Mouse (Mus musculus) thymus, postnatal 0 days (tissue): ENCODE measurements around the gene Carmil1. TPM values are rescaled to one million over a fixed set of nuclear protein-coding genes. Genes with fewer than 3 reads are reported as not detected.

Experiments used
- DNase-seq: peaks from one replicate; pipeline ENCODE4 v3.0.0-alpha.2; 2015; ENCODE audit warnings: low spot score
- polyA plus RNA-seq: library from polyadenylated mRNA; unstranded; fragments of >200 nt; fragmentation: Nextera tagmentation; extraction: Ambion mirVana; gene quantifications from 2 replicates; pipeline ENCODE4 v1.2.1, GENCODE M21; 2015

Gene Carmil1
- polyA plus RNA-seq, 1 experiment from 2014 or later, result 7.7 TPM

DNA sequence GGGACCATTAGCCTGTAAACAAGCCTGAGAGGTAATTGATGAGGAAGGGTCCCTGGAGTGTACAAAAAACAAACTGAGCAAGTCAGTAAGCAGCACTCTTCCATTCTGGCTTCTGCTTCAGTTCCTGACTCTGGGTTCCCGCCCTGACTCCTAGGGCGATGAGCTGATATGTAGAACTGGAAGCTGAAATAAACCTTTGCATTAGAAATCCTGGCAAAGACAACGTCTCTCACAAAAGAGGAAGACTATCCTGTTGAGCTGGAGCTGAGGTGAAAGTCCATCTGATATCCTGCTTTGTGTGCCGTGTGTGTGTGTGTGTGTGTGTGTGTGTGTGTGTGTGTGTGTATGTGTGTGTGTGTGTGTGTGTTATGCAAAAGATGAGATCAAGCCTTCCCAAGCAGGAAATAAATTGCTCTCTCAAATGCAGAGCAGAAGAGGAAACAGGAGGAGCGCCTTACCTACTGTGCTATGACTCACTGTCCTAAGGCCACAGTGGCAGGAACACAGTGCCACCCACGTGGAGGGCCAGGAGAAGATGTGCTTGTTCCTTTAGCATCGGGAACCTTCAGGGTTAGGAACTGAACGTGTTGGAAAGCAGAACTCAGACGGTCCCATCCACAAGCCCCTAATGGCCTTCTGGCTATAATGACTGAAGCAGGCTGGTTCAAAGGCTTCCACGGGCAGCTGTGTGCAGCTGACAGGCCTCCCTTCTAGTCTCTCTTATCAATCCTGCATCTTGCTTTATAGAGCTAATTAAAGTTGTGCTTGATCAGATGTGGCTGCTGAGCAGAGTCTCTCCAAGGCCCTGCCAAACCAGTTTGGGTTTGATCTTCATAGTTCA, 19.6 kb downstream of the Carmil1 start:
- DNase-seq, result no peak

DNA sequence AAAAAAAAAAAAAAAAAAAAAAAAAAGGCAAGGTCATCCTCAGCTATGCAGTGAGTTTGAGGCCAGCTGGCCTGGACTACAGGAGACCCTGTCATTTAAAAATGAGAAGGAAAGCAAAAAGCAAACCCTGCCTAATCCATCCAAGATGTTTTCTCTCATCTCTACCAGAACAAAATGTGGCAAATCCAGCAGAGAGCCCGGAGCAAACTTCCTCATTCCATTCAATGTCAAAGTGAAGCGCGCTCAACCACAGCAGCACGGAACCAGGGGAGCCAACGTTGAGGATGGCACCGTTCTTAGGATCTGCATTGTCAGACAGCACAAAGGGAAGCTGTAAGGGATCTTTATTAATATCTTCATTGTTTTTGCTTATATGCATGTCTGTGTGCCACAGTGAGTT, 22.8 kb downstream of the Carmil1 start:
- DNase-seq, result no peak

DNA sequence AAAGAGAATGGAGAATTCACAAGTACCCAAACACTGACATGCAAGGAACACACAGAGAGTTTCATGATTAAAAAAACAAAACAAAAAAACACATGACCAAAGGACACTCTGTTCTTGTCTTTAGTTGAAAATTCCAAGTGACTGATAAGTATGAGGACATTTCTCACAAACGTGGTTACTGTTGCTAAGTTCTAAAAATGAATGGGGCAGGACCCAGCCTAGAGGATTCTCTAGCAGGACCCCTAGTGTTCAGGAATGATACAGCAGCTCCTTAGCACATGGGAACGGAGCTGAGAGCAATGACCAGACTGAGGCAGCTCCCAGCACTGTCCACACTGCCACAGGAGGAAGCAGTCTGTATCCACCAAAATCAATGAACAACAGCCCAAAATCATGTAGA, 26.6 kb downstream of the Carmil1 start:
- DNase-seq, result peak; percentile 29

DNA sequence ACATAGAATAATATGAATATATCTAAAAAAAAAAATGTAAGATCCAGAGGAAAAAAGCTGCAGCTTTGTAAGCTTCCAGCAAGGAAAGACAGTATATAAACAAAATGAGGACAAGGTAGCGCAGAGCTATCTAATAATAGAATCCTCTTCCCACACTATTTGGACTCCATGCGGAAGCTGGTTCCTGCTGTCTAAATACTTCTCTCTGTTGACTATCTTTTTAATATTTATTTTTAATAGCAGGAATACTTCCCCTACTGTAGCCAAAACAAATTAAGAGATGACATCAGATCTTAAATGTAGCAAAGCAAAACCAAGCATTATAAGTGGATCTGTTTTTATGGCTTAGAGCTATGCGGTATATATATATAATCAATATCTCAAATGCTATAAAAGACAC, 27.0 kb downstream of the Carmil1 start:
- no peak for DNase-seq

DNA sequence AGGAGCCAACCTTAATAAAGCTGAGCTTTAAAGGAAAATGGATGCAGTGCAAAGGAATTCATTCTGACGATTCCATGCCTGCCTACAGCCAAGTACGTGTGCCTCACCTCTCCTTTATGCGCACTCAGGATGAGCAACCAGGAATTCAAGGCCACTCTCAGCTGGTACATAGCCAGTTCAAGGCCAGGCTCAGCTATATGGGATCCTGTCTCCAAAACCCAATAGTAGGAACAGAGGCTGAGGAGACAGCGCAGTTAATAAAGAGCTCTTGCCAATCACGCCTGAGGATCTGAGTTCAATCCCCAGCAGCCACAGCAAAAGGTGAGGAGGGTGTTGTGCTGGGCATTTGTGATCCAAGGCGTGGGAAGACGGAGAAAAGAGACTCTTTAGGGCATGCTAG, 29.4 kb downstream of the Carmil1 start:
- no peak for DNase-seq

DNA sequence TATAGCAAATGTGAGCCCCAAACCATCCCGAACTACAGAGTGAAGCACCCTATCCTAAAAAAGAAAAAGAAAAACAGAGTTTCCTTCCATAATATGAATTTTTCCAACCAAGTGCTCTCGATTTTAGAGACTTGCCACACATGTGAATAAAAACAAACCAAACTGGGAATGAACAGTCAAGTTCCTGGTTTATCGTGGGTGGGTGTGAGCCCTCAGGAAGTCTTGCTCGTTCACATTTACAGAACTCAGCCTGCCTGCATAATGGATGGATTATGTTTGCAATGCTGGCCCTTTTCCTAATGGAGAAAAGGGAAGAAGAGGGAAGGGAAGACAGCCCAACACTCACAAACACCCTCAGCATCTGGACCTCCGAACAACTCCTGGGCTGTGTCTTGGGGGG, 32.7 kb downstream of the Carmil1 start:
- DNase-seq, result no peak

DNA sequence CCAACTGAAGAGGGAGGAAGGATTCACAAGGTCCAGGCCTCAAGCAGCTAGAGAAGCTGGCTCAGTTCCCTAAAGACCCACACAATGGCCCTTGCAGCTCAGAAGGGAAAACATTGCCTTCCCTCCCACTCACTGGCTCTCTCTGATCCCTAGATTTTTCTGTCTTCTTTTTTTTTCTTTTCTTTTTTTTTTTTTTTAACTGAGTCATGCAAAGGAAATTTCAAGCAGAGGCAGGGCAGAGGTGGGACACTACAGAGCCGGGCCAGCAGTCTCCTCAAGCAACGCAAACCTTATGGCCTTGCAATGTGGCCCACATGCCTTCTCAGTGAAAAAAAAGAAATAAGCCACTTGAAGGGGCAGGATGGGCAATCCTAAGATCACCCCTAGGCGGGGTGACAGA, 33.2 kb downstream of the Carmil1 start:
- no peak for DNase-seq

DNA sequence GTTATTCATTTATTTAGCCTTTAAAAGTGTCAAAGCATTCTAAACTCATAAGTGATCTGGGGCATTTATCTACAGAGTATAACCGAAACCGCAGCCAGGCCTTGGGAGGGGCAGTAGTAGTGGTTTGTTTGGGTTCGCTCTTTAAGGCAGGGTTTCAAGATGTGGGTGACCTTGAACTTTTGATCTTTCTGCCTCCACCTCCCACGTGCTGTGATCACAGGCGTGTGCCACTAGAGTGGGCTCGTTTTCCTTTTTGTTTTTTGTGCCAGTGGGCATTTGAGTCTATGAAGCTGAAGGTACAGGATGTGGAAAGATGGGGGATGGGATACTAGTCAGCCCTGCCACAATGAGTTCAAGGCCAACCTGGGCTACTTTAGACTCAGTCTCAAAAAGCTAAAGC, 34.3 kb downstream of the Carmil1 start:
- DNase-seq, result no peak

DNA sequence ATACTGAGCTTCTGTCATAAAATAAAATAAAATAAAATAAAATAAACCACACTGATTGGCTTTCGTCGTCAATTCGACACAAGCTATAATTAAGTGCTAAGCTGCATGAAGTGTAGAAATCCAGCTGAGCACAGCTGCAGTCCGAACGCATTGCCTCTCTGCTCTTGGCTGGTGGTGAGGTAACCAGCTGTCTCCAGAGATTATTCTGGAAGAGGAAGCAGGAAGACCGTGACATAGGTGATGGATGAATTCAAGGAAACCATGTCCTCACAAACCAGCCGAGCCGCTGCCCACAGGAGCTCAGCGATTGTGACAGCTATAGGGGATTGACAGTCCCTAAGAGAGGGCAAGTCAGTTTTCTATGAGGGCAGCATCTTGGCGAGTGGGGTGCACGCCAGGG, 36.0 kb downstream of the Carmil1 start:
- DNase-seq, result no peak

DNA sequence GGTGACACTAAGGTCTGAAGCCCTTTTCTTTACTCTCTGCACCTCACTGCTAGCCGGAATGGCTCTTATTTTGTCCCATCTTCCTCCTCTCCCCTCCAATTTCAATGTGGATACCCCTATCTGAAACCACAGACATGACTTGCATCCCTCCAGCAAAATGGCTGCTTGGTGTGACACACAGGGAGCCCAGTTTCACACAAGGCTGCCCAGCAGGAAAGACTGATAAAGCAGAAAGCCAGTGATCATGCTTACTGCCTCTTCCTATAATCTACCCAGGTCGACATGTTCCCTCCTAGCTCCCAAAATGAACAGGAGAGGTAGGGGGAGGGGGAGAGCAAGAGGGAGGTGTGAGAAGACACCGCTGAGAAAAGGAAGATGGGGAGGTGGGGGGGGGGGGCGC, 36.6 kb downstream of the Carmil1 start:
- no peak for DNase-seq

DNA sequence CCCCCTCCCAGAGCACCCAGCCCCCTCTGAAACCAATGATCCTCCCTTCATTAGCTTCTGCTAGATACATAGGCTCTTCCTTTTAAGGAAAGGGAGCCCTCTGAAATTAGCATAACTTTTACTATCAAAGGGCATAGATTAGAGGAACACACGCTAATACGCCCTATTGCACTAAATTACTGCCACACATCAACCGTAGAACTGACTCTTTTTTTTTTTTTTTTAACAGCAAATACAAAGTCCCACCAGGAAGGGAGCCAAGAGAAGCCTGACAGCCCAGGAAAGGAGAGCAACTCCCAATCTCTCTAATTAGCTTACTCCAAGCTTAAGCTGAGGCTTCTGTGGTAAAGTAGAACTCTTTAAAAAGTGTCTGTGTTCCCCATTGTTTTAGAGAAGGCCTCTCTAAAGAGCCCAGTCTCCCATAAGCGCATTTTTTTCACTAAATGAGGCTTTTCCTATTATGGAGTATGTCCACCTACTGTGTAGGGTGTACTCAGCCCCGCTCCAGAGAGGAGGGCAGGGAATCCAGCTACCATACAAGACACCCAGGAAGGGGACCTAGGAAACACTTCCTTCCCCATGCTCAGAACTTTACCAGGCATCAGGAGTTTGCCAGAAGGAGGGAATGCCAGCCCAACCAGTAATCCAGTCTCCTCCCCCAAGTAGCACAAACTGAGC, 38.0 kb downstream of the Carmil1 start:
- DNase-seq, result no peak

DNA sequence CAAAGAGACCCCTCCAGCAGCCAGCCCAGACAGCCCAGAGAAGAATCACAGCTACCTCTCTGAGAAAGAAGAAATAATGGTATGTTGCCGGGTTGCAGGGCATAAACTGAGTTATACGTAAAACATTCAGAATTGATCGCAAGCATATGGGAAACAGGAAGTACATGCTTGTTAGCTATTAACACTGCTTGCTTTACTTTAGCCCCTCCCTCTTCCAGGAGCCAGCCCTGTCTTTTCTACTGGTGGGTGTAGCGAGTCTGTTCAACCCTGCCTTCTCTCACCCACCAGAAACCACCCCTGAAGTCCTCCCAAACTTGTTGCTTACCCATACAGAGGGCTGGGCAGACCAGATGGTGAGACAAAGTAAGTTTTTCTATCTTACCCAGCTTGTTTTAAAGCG, 39.4 kb downstream of the Carmil1 start:
- no peak for DNase-seq

DNA sequence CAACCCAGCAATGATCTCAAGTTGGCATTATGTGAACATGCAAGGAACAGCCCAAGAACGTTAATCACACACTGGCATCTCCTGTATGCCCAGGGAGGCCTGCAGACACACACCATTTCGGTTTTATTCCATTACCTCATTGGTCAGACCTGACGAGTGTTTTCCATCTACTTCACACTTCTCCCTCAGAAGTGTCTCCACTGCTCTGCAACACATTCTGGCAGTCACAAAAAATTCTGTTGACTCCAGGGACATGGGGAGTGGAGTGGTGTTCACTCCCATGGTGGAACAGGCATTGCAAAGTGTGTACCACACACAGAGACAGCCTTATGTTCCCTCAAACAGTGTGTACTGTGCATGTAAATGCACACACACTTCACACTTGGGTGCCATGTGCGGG, 40.2 kb downstream of the Carmil1 start:
- DNase-seq, result no peak

DNA sequence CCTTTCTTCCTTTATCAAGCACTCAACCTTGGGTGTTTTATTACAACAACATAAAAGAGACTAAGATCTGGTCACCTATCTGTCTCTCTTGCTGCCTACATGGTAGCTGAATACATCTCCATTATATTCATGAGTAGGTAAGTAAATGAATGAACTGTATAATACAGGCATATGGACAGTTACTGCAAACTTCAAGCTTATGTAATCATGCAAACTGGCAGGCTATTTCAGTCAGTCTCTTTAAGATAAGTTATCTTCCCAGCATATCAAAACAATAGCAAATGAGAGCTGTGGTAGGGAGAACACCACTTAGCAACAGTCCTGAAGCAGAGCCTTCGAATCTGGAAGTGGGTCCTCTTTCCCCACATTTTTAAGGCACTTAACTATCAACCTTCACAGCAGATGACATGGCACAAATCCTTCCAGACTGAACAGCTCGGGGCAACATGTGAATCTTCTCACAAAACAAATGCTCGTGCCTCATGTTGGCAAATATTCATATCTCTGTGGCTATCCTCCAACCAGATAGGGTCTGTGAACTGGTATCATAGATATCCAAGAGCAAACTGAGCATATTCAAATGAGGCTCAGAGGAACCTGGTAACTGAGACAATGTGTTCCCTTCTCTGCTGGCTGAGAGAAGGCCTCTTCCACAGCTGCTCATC, 42.0 kb downstream of the Carmil1 start:
- no peak for DNase-seq

DNA sequence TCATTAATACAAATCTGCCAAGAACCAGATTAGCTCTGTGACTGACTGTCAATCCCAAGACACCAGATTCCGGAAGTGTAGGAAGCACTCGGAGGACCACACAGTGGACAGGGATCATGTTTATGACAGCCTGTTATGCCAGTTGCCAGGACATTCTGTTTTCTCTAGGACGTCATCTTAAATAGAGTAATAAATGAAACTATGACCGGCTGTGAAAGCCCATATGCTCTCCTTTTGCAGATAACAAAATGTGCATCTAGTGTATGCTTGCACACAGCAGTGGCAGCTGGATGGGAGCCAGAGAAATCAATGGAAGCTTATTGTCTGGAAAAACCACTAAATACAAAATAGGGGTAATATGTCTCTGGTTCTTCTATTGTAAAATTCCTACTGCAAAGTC, 43.9 kb downstream of the Carmil1 start:
- DNase-seq, result no peak

DNA sequence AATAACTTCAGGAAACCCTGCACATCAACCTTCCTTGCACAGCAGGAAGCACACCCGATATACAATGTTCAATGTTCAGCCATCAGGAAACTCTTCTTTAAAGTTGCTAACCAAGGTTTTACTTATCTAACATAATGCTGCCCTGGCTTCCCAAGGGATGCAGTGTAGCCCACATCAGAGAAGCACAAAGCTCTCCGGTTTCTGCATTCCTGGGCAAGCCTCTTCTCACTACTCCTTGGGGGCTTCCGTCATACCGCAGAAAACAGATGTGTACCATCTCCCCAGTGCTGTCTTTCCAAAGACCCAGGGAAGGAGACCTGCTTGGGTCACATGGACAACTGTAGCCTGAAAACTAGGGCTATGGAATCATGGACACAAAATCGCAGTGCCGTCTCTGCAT, 47.8 kb downstream of the Carmil1 start:
- no peak for DNase-seq

DNA sequence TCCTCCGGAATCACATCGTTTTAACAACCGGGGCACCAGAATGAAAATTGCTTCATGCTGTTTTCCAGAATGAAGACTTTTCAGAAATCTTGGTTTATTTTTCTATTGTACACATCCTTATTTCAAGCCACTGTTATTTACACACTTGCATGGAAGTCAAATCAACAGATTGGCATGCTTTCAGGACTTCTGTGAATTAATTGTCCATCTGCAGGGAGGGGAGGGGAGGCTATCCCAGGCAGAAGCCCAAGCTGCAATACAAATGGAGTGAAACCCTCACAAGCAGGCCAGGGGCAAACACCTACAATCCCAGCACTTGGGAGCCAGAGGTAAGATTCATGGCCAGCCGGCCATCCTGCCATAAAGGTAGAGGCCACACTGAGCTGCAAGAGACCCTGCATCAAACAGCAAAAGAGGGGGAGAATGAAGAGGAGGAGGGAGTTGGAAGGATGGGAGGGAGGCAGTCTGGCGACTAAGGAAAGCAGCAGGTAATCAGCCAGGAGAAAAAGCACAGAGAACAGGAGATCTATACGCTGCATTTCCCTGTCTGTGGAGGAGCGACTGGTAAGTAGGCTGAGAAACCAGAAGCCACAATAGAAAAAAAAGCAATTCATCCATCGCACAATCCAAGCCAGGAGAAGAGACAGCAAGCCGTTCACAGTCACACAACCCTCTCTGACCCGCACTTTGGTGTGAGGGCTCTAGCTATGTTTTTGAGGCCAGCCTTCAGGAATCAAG, 48.7 kb downstream of the Carmil1 start:
- no peak for DNase-seq

DNA sequence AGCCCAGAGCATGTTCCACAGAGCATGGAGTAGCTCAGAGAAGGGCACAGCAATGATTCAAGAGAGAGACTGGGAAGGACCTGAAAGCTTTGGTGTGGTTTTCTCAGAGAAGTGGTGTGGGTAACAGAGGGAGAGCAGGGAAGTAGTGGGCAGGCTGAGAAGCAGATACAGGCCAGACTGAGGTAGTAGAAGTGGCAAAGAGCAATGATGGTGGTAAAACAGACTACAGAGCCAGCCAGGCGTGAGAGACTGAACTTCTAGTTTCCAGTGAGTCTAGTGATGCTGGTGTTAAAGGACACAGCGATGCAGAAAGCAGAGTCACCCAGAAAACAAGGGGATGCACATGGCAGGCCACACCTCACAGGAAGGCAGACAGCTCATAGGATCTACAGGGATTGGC, 49.4 kb downstream of the Carmil1 start:
- DNase-seq, result no peak

DNA sequence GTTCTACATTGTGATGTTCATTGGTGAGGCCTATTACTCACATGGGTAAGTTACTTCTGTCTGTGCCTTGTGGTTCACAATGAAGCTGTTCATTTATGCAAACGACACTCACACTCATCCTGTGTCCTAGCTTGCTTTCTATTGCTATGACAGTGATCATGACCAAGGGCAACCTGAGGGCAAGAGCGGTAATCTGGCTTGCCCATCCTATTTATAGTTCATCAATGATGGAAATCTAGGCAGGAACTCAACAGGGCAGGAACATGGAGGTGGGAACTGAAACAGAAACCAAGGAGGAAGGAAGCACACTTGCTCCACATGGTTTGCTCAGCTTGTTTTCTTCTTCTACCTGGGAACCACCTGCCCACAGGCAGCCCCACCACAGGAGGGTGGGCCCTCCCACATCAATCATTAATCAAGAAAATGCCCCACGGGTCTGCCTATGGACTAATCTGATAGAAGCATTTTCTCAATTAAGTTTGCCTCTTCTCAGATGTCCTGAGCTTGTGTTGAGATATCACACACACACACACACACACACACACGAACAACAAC, 50.0 kb downstream of the Carmil1 start:
- no peak for DNase-seq

DNA sequence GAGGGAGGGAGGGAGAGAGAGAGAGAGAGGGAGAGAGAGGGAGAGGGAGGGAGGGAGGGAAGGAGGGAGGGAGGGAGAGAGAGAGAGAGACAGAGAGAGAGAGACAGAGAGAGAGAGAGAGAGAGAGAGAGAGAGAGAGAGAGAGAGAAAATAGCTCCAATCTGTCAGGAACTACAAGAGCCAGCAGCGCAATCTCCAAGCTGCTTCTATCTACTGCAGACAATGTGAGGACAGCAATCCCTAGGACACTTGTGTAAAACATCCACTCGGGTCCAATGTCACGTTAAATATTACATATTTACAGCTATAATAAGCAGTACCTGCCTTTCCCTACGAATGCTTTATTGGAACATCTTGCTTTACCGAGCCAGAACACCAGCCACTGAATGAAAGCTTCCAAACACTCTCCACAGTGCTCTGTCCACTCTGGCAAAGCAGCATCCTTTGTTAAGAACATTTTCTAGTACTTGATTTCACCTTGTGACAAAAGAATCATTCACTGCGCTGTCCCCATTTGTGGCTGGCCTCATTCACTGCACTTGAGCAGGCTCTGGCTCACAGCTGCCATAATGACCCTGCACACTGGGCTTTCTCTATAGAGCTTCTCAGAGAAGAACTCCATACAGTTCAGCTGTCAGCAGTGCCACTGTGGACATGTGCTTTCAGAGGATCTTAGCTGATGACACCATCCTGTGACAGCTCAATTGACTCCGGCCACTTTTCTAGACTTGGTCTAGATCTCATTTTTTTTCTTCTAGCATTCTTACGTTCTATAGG, 57.0 kb downstream of the Carmil1 start:
- no peak for DNase-seq
